Mouse (Mus musculus) heart, embryonic 13.5 days (tissue): ENCODE results near the gene Olfr711. TPM values are rescaled to one million over a fixed set of nuclear protein-coding genes. Genes with fewer than 3 reads are reported as not detected.
"Not testable (repeated sequence)": the region's sequence is repeated elsewhere in the genome, so short reads cannot be mapped to it uniquely, and the experiment has no call there.

ENCODE experiments used
- ATAC-seq: fragments of 200-750 bp; cut with Nextera tagmentation; 2 replicates; pipeline ENCODE4 v1.8.0; 2017; ENCODE audit warnings: moderate TSS enrichment; ENCODE audit not compliant: insufficient number of reproducible peaks, low FRiP score, low TSS enrichment; ENCODE audit errors: extremely low read depth
- H3K27ac ChIP-seq: fragments of 300-500 bp; sonication (generic); replicated peaks from 2 replicates; pipeline ENCODE4 v1.5.1; 2015; ENCODE audit warnings: moderate library complexity, mild to moderate bottlenecking, inconsistent platforms
- H3K27me3 ChIP-seq: fragments of 300-500 bp; sonication (generic); replicated peaks from 2 replicates; pipeline ENCODE4 v1.6.1; 2015; ENCODE audit warnings: mild to moderate bottlenecking, inconsistent platforms
- H3K36me3 ChIP-seq: fragments of 300-500 bp; sonication (generic); 2 replicates; pipeline ENCODE4 v1.6.1; 2015; ENCODE audit warnings: mild to moderate bottlenecking, inconsistent platforms
- H3K4me1 ChIP-seq: fragments of 300-500 bp; sonication (generic); 2 replicates; pipeline ENCODE4 v1.6.1; 2015; ENCODE audit warnings: inconsistent platforms
- H3K4me2 ChIP-seq: fragments of 300-500 bp; sonication (generic); 2 replicates; pipeline ENCODE4 v1.6.1; 2015; ENCODE audit warnings: inconsistent platforms, mild to moderate bottlenecking, moderate library complexity
- H3K4me3 ChIP-seq: fragments of 300-500 bp; sonication (generic); 2 replicates; pipeline ENCODE4 v1.5.1; 2015; ENCODE audit warnings: moderate library complexity, mild to moderate bottlenecking, inconsistent platforms
- H3K9ac ChIP-seq: fragments of 300-500 bp; sonication (generic); 2 replicates; pipeline ENCODE4 v1.6.1; 2015; ENCODE audit warnings: inconsistent platforms, mild to moderate bottlenecking, moderate library complexity
- H3K9me3 ChIP-seq: fragments of 300-500 bp; sonication (generic); 2 replicates; pipeline ENCODE4 v1.6.1; 2016; ENCODE audit warnings: inconsistent platforms
- WGBS: fragments of 180-500 bp; shearing (Covaris S2); methylation state at CpG from one replicate; pipeline ENCODE4 v1.1.7; 2015; ENCODE audit warnings: mixed read lengths; 5-methylcytosine and 5-hydroxymethylcytosine counted together
- polyA plus RNA-seq: library from polyadenylated mRNA; unstranded; fragments of >200 nt; fragmentation: Nextera tagmentation; extraction: Ambion mirVana; gene quantifications from 2 replicates; pipeline ENCODE4 v1.2.1, GENCODE M21; 2015

The Olfr711 gene
- polyA plus RNA-seq = not detected in 2 replicates

GRCm38 (mm10) chr7:106975353-106975752 is at the start of gene Olfr711:
Olfr711 (minus strand) TSS chr7:106975453.
- Histone ChIP-seq H3K4me2 (no peak within 1 kb of the TSS), H3K36me3 (no peaks in the 10 kb centered on the region), H3K9me3 (no peaks in the 10 kb centered on the region), H3K27ac (no peak within 1 kb of the TSS), H3K4me1 (no peaks in the 10 kb centered on the region), H3K27me3 (no peaks in the 10 kb centered on the region), H3K4me3 (no peak within 1 kb of the TSS), H3K9ac (no peak within 1 kb of the TSS)
- ATAC-seq = no peak
- WGBS = 43% methylated on average over 1 of the region's 1 CpGs

DNA sequence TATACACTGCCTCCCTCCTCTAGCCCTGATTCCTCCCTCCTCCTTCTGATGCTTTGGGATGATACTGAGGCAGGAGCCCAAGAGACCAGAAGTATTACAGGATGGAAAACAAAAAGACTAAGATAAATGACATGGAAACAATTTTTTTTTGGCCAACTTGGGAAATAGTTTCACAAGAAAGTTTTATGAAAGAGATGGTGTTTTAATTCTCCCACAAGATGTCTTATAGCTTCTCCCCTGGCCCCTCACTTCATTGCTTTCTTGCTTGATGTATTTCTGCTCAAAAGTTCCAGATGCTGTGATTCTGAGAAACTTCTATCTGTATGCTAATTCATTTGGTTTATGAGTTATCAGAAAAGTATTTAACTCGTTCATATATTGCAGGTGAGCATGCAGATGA is 30.7 kb upstream of the Olfr711 start, which contains the start of gene Olfr2:
TSS of gene Olfr2 (minus strand) at position 101 of the 400 bp plus-strand sequence.
- Histone ChIP-seq H3K27ac (no peak within 1 kb of the TSS), H3K9ac (no peak within 1 kb of the TSS), H3K4me3 (no peak within 1 kb of the TSS), H3K4me1 (no peaks in the 10 kb centered on the region), H3K27me3 (no peaks in the 10 kb centered on the region), H3K36me3 (no peaks in the 10 kb centered on the region), H3K4me2 (no peak within 1 kb of the TSS), H3K9me3 (no peaks in the 10 kb centered on the region)
- ATAC-seq = no peak
- WGBS = 43% methylated on average over 1 of the region's 1 CpGs

GRCm38 (mm10) chr7:107004169-107004568 is 28.9 kb upstream of the Olfr711 start:
- WGBS = 30% methylated on average over 3 of the region's 3 CpGs
- no peaks in the 10 kb centered on the region for H3K9me3 ChIP-seq
- H3K36me3 ChIP-seq = no peaks in the 10 kb centered on the region
- H3K4me1 ChIP-seq = no peaks in the 10 kb centered on the region
- no peak overlapping the region for H3K4me3 ChIP-seq
- H3K27me3 ChIP-seq = no peaks in the 10 kb centered on the region
- H3K9ac ChIP-seq = no peak overlapping the region
- no peak overlapping the region for H3K4me2 ChIP-seq
- H3K27ac ChIP-seq = no peak overlapping the region
- no peak for ATAC-seq

DNA sequence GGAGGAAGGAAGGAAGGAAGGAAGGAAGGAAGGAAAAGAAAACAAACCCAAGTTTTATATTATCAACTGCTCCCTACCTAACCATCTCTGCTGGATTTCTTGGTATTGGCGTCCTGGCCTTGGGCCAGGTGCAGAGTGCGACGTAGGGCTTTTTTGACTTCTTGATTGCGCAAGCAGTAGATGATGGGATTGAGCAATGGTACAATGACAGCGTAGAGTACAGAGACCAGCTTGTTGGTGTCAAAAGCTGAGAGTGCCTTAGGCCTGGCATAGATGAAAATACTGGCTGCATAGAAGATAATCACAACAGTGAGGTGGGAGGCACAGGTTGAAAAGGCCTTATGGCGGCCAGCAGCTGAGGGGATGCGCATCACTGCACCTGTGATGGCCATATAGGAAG is 25.5 kb upstream of the Olfr711 start:
- H3K4me2 ChIP-seq = no peak overlapping the region
- H3K9me3 ChIP-seq = no peaks in the 10 kb centered on the region
- ATAC-seq = no peak
- H3K27me3 ChIP-seq = no peaks in the 10 kb centered on the region
- H3K36me3 ChIP-seq = no peaks in the 10 kb centered on the region
- WGBS = 81% methylated on average over 7 of the region's 7 CpGs
- no peaks in the 10 kb centered on the region for H3K4me1 ChIP-seq
- H3K9ac ChIP-seq = no peak overlapping the region
- H3K27ac ChIP-seq = no peak overlapping the region
- H3K4me3 ChIP-seq = no peak overlapping the region

DNA sequence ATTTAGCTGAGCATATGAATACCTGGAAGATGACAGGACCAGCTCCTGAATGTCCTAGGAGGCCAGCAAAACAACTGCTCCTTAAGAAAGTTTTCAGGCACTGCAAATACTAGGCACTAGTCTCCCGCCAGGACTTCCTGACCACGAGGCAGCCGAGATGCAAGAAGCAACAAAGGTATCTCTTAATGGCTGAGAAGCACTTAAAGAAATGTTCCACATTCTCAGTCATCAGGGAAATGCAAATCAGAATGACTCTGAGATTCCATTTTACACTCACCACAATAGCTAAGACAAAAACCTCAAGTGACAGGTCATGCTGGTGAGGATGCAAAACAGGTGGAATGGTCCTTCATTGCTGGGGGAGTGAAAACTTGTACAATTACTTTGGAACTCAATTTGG is 10.0 kb upstream of the Olfr711 start:
- no peaks in the 10 kb centered on the region for H3K36me3 ChIP-seq
- WGBS = 70% methylated on average over 3 of the region's 3 CpGs
- H3K4me3 ChIP-seq = no peak overlapping the region
- no peak overlapping the region for H3K27ac ChIP-seq
- ATAC-seq = no peak
- H3K4me1 ChIP-seq = no peaks in the 10 kb centered on the region
- H3K4me2 ChIP-seq = no peak overlapping the region
- H3K9me3 ChIP-seq = peaks cover 3% of the 10 kb centered on the region; the same call in 1 of the 2 replicates
- no peak overlapping the region for H3K9ac ChIP-seq
- H3K27me3 ChIP-seq = no peaks in the 10 kb centered on the region

DNA sequence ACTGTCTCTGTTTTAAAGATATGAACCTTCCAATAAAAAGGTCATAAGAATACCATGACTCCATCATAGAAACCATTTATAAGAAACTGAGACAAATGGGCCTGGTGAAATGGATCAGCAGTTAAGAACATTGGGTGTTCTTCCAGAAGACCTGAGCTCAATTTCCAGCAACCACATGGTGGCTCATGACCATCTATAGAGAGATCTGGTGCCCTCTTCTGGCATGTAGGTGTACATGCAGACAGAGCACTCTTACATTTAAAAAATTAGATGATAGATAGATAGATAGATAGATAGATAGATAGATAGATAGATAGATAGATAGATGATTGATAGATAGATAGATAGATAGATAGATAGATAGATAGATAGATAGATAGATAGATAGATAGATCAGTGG is 7.8 kb downstream of the Olfr711 start:
- H3K27ac ChIP-seq, H3K27me3 ChIP-seq, H3K9me3 ChIP-seq, H3K4me3 ChIP-seq, H3K4me2 ChIP-seq, ATAC-seq, H3K9ac ChIP-seq, H3K4me1 ChIP-seq, H3K36me3 ChIP-seq: not testable (repeated sequence)

GRCm38 (mm10) chr7:106963837-106964236 is 11.4 kb downstream of the Olfr711 start, which contains the start of gene Olfr6:
Olfr6 (minus strand) TSS chr7:106963937.
- Histone ChIP-seq H3K9me3 (no peaks in the 10 kb centered on the region), H3K27ac (no peak within 1 kb of the TSS), H3K4me3 (no peak within 1 kb of the TSS), H3K9ac (no peak within 1 kb of the TSS), H3K36me3 (no peaks in the 10 kb centered on the region), H3K4me1 (no peaks in the 10 kb centered on the region), H3K27me3 (no peaks in the 10 kb centered on the region), H3K4me2 (no peak within 1 kb of the TSS)
- 76% methylated on average over 1 of the region's 1 CpGs for WGBS
- ATAC-seq = no peak

GRCm38 (mm10) chr7:106948212-106948611 is 27.0 kb downstream of the Olfr711 start, which contains the start of gene Olfr710:
Olfr710 (minus strand) TSS chr7:106948312.
- Histone ChIP-seq H3K27ac (no peak within 1 kb of the TSS), H3K27me3 (no peaks in the 10 kb centered on the region), H3K4me1 (no peaks in the 10 kb centered on the region), H3K36me3 (no peaks in the 10 kb centered on the region), H3K4me3 (no peak within 1 kb of the TSS), H3K9ac (no peak within 1 kb of the TSS), H3K9me3 (no peaks in the 10 kb centered on the region), H3K4me2 (no peak within 1 kb of the TSS)
- ATAC-seq = no peak
- 65% methylated on average over 3 of the region's 3 CpGs for WGBS

DNA sequence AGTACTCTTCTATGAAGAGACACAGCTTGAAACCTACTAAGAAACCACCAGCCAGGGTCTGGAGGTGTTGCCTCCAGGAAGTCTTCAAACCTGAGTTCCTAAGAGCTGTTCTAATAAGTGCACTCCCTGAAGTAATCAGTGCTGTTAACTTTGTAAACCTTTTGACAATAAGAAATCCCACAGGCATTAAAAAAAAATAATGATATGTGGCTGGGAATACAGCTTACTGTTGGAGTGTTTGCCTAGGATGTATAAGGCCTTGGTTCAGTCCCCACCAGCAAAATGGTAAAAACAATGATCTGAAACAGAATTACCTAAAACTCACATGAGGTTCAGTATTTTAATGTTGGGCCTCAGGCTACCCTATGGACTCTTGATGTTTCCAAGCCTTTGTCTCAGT is 43.1 kb downstream of the Olfr711 start, which contains the start of gene Olfr709-ps1:
TSS of gene Olfr709-ps1 (minus strand) at position 101 of the 400 bp plus-strand sequence.
- Histone ChIP-seq H3K36me3 (no peaks in the 10 kb centered on the region), H3K4me2 (no peak within 1 kb of the TSS), H3K9ac (no peak within 1 kb of the TSS), H3K27me3 (no peaks in the 10 kb centered on the region), H3K4me1 (no peaks in the 10 kb centered on the region), H3K27ac (no peak within 1 kb of the TSS), H3K4me3 (no peak within 1 kb of the TSS), H3K9me3 (no peaks in the 10 kb centered on the region)
- no peak for ATAC-seq

GRCm38 (mm10) chr7:106920961-106921360 is 54.3 kb downstream of the Olfr711 start:
- ATAC-seq, H3K9ac ChIP-seq, H3K36me3 ChIP-seq, H3K27ac ChIP-seq, H3K4me3 ChIP-seq, H3K27me3 ChIP-seq, H3K4me1 ChIP-seq, H3K9me3 ChIP-seq, H3K4me2 ChIP-seq: not testable (repeated sequence)
- 86% methylated on average over 7 of the region's 7 CpGs for WGBS
